Comparison of ENCODE assay signal across 12 mouse cellular contexts in the genomic region with DNA sequence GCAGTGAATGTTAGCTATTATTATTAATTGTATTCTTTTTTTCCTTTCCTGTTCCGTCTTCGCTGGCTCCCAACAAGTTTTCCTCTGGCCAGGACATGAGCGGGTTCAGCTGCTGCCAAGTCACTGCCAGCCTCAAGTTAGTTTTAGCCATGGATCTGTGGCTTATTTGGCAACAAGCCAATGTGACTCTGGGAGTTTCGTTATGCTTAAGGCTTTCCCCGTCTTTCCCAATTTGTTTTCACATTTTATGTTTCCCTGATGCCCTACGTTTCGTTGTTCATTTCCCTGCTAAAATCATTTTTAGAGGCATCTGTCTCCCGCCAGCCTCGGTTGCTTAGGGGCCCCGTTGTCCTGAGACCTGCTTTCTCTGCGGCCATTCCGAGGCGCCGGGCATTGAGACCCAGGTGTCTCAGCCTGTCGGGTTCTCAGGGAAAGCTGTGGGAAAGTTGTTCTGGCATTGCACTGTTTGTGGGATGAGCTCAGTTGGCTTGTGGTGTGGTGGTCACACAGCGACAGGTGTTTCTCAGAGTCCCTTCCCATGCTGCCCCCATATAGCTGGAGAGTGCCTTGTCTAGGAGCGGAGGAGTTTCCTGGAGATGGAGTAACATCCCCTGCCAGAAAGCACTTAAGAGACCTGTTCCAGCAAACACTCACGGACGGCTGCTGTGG. TPM values are rescaled to one million over a fixed set of nuclear protein-coding genes. Genes with fewer than 3 reads are reported as not detected.
DNase-seq lines count a peak whose midpoint lies in the region; ATAC-seq lines count a peak whose summit lies in the region.
"Had no signal": no experiment of that assay in that cellular context is flagged by ENCODE, and none has a peak within 500 bp of the region (broad histone marks: within the 10 kb centered on the region; RNA-seq: fewer than 3 reads in every experiment).

No protein-coding gene starts in this region.

- H3K36me3 ChIP-seq in heart, embryonic 13.5 days = peaks cover 44% of the 10 kb centered on the region
- peaks cover 69% of the 10 kb centered on the region for H3K36me3 ChIP-seq in liver, embryonic 13.5 days
- H3K36me3 ChIP-seq in limb, embryonic 15.5 days = peaks cover 15% of the 10 kb centered on the region; the same call in 1 of the 2 replicates
- H3K36me3 ChIP-seq: lung, embryonic 15.5 days had no signal

- H3K27me3 ChIP-seq in heart, embryonic 13.5 days (replicated peaks) = no peaks in the 10 kb centered on the region
- H3K27me3 ChIP-seq in liver, embryonic 13.5 days = no peaks in the 10 kb centered on the region
- H3K27me3 ChIP-seq in limb, embryonic 15.5 days = no peaks in the 10 kb centered on the region
- H3K27me3 ChIP-seq: forebrain, embryonic 12.5 days; lung, embryonic 15.5 days had no signal

- peak overlapping the region; percentile 5; the same call in 1 of the 2 replicates for H3K9ac ChIP-seq in heart, embryonic 13.5 days
- H3K9ac ChIP-seq in liver, embryonic 13.5 days = no peak overlapping the region
- no peak overlapping the region for H3K9ac ChIP-seq in limb, embryonic 15.5 days
- H3K9ac ChIP-seq: forebrain, embryonic 12.5 days; lung, embryonic 15.5 days had no signal

- no peak for DNase-seq in heart, postnatal 10 days
- no peak for DNase-seq in liver, embryonic 13.5 days
- DNase-seq in liver (no peak), adipocyte (ENCODE audit: low spot score) (peak; percentile 99)
- DNase-seq in embryo, embryonic 11 days = no peak
- DNase-seq: cerebellum, adult 9-11 months; heart, postnatal 4 days had no signal

- peaks cover 72% of the 10 kb centered on the region for H3K4me1 ChIP-seq in heart, embryonic 13.5 days
- peaks cover 41% of the 10 kb centered on the region for H3K4me1 ChIP-seq in liver, embryonic 13.5 days (replicated peaks)
- peaks cover 30% of the 10 kb centered on the region for H3K4me1 ChIP-seq in limb, embryonic 15.5 days
- H3K4me1 ChIP-seq: forebrain, embryonic 12.5 days; lung, embryonic 15.5 days had no signal

- no peak overlapping the region for H3K4me2 ChIP-seq in heart, embryonic 13.5 days
- H3K4me2 ChIP-seq in liver, embryonic 13.5 days = no peak overlapping the region
- peak overlapping the region; percentile 20; the same call in 1 of the 2 replicates for H3K4me2 ChIP-seq in limb, embryonic 15.5 days
- H3K4me2 ChIP-seq: forebrain, embryonic 12.5 days; lung, embryonic 15.5 days had no signal

- H3K9me3 ChIP-seq in heart, embryonic 13.5 days = no peaks in the 10 kb centered on the region
- no peaks in the 10 kb centered on the region for H3K9me3 ChIP-seq in liver, embryonic 13.5 days (replicated peaks)
- no peaks in the 10 kb centered on the region for H3K9me3 ChIP-seq in limb, embryonic 15.5 days
- H3K9me3 ChIP-seq: forebrain, embryonic 12.5 days; lung, embryonic 15.5 days had no signal

- H3K4me3 ChIP-seq in heart, embryonic 13.5 days = no peak overlapping the region
- H3K4me3 ChIP-seq in liver, embryonic 13.5 days (replicated peaks) = no peak overlapping the region
- H3K4me3 ChIP-seq in limb, embryonic 15.5 days = no peak overlapping the region
- H3K4me3 ChIP-seq: forebrain, embryonic 12.5 days; heart, adult 2 months; lung, embryonic 15.5 days had no signal

- intact Hi-C loops in heart, postnatal 10 days (cut with DNase I) = no loop called here

- no peak for ATAC-seq in heart, embryonic 13.5 days (ENCODE audit: extremely low read depth, insufficient number of reproducible peaks, low FRiP score, low TSS enrichment)
- ATAC-seq in liver, embryonic 13.5 days (ENCODE audit: low read depth) = no peak
- ATAC-seq in limb, embryonic 15.5 days (ENCODE audit: insufficient number of reproducible peaks, low FRiP score, low TSS enrichment, low read depth) = no peak

- no peak overlapping the region for H3K27ac ChIP-seq in heart, embryonic 13.5 days (replicated peaks)
- 0 out of 2 replicates have a peak overlapping the region, but pooled peaks have one; percentile 18 for H3K27ac ChIP-seq in liver, embryonic 13.5 days
- H3K27ac ChIP-seq in limb, embryonic 15.5 days = no peak overlapping the region
- H3K27ac ChIP-seq: forebrain, embryonic 12.5 days; heart, adult 2 months; lung, embryonic 15.5 days had no signal

- WGBS in heart, embryonic 13.5 days = 82% methylated on average over 19 of the region's 19 CpGs
- 89% methylated on average over 19 of the region's 19 CpGs for WGBS in liver, embryonic 13.5 days (ENCODE audit: insufficient replicate concordance)
- 47% methylated on average over 19 of the region's 19 CpGs for WGBS in limb, embryonic 15.5 days

RNA-seq across cellular contexts. Expression of gene Jade1, which starts 33.8 kb away (rescaled TPM):
- 12.4 and 13.5 TPM in 2 replicates for polyA plus RNA-seq in heart, embryonic 13.5 days (2015; fragmentation: Nextera tagmentation; extraction: Ambion mirVana)
- total RNA-seq in heart, postnatal 10 days (2021) = 10 to 100 TPM; 35.4 to 42.4 TPM
- 11.3 and 12.7 TPM in 2 replicates for polyA plus RNA-seq in liver, embryonic 13.5 days (2015; fragmentation: Nextera tagmentation; extraction: Ambion mirVana)
- 12.0 and 12.7 TPM in 2 replicates for polyA plus RNA-seq in limb, embryonic 15.5 days (2015; fragmentation: Nextera tagmentation; extraction: Ambion mirVana)
